Mouse (Mus musculus) ES-Bruce4 (cell line): ENCODE measurements around the gene Rpl37.

Experiments
- CTCF ChIP-seq: IDR thresholded peaks from one replicate; pipeline ENCODE4 v1.8.1; 2011; ENCODE audit warnings: low read depth, low read length
- EP300 ChIP-seq: IDR thresholded peaks from 2 replicates; pipeline ENCODE4 v1.6.1; 2011; ENCODE audit warnings: low read depth, low read length; ENCODE audit not compliant: insufficient read depth
- POLR2A ChIP-seq: IDR thresholded peaks from one replicate; pipeline ENCODE4 v1.8.1; 2011; ENCODE audit warnings: low read length; ENCODE audit not compliant: insufficient read depth

GRCm38 (mm10) chr15:5156355-5156754 is 39.9 kb downstream of the Rpl37 start:
- no peak for TF ChIP-seq CTCF
- no peak for TF ChIP-seq POLR2A
- no peak for TF ChIP-seq EP300
